Mouse (Mus musculus) heart, embryonic 11.5 days (tissue): Measurements from ENCODE around the gene Fabp7. TPM values are rescaled to one million over a fixed set of nuclear protein-coding genes. Genes with fewer than 3 reads are reported as not detected.

ENCODE experiments used
- ATAC-seq: fragments of 200-750 bp; cut with Nextera tagmentation; replicated peaks from 2 replicates; pipeline ENCODE4 v1.8.0; 2017; ENCODE audit warnings: moderate library complexity; ENCODE audit not compliant: insufficient number of reproducible peaks, low FRiP score, low TSS enrichment
- H3K27ac ChIP-seq: fragments of 300-500 bp; sonication (generic); 2 replicates; pipeline ENCODE4 v1.5.1; 2014; ENCODE audit warnings: mild to moderate bottlenecking, low read depth, low read length
- H3K27me3 ChIP-seq: fragments of 300-500 bp; sonication (generic); 2 replicates; pipeline ENCODE4 v1.6.1; 2014; ENCODE audit warnings: mild to moderate bottlenecking, low read length, mixed read lengths; ENCODE audit not compliant: control insufficient read depth, insufficient read depth
- H3K36me3 ChIP-seq: fragments of 300-500 bp; sonication (generic); 2 replicates; pipeline ENCODE4 v1.6.1; 2014; ENCODE audit warnings: mild to moderate bottlenecking, low read length, moderate library complexity, mixed read lengths; ENCODE audit not compliant: control insufficient read depth, insufficient read depth
- H3K4me1 ChIP-seq: fragments of 300-500 bp; sonication (generic); 2 replicates; pipeline ENCODE4 v1.6.1; 2014; ENCODE audit warnings: low read length; ENCODE audit not compliant: control insufficient read depth, insufficient read depth
- H3K4me2 ChIP-seq: fragments of 300-500 bp; sonication (generic); 2 replicates; pipeline ENCODE4 v1.6.1; 2014; ENCODE audit warnings: mild to moderate bottlenecking, moderate library complexity
- H3K4me3 ChIP-seq: fragments of 300-500 bp; sonication (generic); 2 replicates; pipeline ENCODE4 v1.5.1; 2014; ENCODE audit warnings: low read depth, low read length
- H3K9ac ChIP-seq: fragments of 300-500 bp; sonication (generic); 2 replicates; pipeline ENCODE4 v1.6.1; 2014; ENCODE audit warnings: mild to moderate bottlenecking, low read depth, low read length, moderate library complexity
- H3K9me3 ChIP-seq: fragments of 300-500 bp; sonication (generic); replicated peaks from 2 replicates; pipeline ENCODE4 v1.6.1; 2016; ENCODE audit warnings: low read length; ENCODE audit not compliant: control insufficient read depth
- WGBS: fragments of 180-500 bp; shearing (Covaris S2); extraction: QIAGEN DNeasy Blood & Tissue Kit; methylation state at CpG from one replicate; pipeline ENCODE4 v1.1.7; 2014; ENCODE audit not compliant: insufficient replicate concordance; 5-methylcytosine and 5-hydroxymethylcytosine counted together
- polyA plus RNA-seq: library from polyadenylated mRNA; unstranded; fragments of >200 nt; fragmentation: Nextera tagmentation; extraction: Ambion mirVana; gene quantifications from 2 replicates; pipeline ENCODE4 v1.2.1, GENCODE M21; 2014

The Fabp7 gene
- 2.4 and 3.9 TPM in 2 replicates for polyA plus RNA-seq

DNA sequence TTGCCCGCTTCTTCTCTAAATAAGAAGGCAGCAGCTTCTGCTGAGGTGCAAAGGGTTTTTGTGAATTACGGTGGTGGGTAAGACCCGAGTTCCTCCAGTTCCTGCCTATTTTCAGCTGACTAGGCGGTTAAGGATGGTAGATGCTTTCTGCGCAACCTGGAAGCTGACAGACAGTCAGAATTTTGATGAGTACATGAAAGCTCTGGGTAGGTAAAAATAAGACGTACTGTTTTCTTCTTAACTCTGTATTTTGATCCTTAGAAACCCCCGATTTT lies at the start of gene Fabp7:
Fabp7 (plus strand) TSS at position 6 of the 275 bp plus-strand sequence.
- H3K27ac ChIP-seq: no peak within 1 kb of the TSS
- ATAC-seq: no peak
- H3K4me1 ChIP-seq: peaks cover 3% of the 10 kb centered on the region; the same call in 1 of the 2 replicates
- H3K4me2 ChIP-seq: peak within 1 kb of the TSS; percentile 35
- 28% methylated on average over 7 of the region's 7 CpGs for WGBS
- no peaks in the 10 kb centered on the region for H3K27me3 ChIP-seq
- no peaks in the 10 kb centered on the region for H3K9me3 ChIP-seq
- no peak within 1 kb of the TSS for H3K4me3 ChIP-seq
- no peaks in the 10 kb centered on the region for H3K36me3 ChIP-seq
- no peak within 1 kb of the TSS for H3K9ac ChIP-seq

DNA sequence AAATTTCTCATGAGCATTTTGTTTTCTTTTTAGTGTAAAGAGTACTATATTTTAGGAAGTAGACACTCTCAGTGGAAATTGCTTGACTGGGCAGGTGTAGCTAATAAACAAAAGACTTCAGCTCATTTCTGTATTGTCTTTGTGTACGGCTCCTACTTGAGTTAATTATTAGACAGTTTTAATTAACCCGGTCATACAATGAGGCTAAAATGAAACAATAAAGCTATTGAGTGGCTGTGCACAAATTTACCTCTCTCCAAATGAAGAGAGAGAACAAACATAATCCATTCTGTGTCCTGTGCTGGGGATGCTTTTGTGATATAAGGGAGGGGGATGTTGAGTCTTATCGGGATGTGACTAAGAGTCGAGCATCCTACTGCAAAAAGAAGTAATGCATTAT lies 43.9 kb upstream of the Fabp7 start:
- no peaks in the 10 kb centered on the region for H3K9me3 ChIP-seq
- H3K9ac ChIP-seq: no peak overlapping the region
- H3K27ac ChIP-seq: no peak overlapping the region
- no peak for ATAC-seq
- H3K4me2 ChIP-seq: no peak overlapping the region
- H3K27me3 ChIP-seq: no peaks in the 10 kb centered on the region
- no peak overlapping the region for H3K4me3 ChIP-seq
- H3K36me3 ChIP-seq: no peaks in the 10 kb centered on the region
- no peaks in the 10 kb centered on the region for H3K4me1 ChIP-seq
- WGBS: 81% methylated on average over 4 of the region's 4 CpGs

GRCm38 (mm10) chr10:57741351-57741750 lies 43.3 kb upstream of the Fabp7 start:
- no peak overlapping the region for H3K4me2 ChIP-seq
- H3K9me3 ChIP-seq: no peaks in the 10 kb centered on the region
- H3K27ac ChIP-seq: no peak overlapping the region
- no peak overlapping the region for H3K9ac ChIP-seq
- H3K36me3 ChIP-seq: no peaks in the 10 kb centered on the region
- H3K4me3 ChIP-seq: no peak overlapping the region
- H3K27me3 ChIP-seq: no peaks in the 10 kb centered on the region
- no peaks in the 10 kb centered on the region for H3K4me1 ChIP-seq
- 56% methylated on average over 2 of the region's 2 CpGs for WGBS
- ATAC-seq: no peak

GRCm38 (mm10) chr10:57743045-57743444 lies 41.6 kb upstream of the Fabp7 start:
- WGBS: 63% methylated on average over 7 of the region's 7 CpGs
- H3K27me3 ChIP-seq: no peaks in the 10 kb centered on the region
- no peak overlapping the region for H3K4me3 ChIP-seq
- H3K4me1 ChIP-seq: no peaks in the 10 kb centered on the region
- H3K27ac ChIP-seq: no peak overlapping the region
- H3K36me3 ChIP-seq: no peaks in the 10 kb centered on the region
- no peak for ATAC-seq
- H3K9me3 ChIP-seq: no peaks in the 10 kb centered on the region
- no peak overlapping the region for H3K9ac ChIP-seq
- no peak overlapping the region for H3K4me2 ChIP-seq

DNA sequence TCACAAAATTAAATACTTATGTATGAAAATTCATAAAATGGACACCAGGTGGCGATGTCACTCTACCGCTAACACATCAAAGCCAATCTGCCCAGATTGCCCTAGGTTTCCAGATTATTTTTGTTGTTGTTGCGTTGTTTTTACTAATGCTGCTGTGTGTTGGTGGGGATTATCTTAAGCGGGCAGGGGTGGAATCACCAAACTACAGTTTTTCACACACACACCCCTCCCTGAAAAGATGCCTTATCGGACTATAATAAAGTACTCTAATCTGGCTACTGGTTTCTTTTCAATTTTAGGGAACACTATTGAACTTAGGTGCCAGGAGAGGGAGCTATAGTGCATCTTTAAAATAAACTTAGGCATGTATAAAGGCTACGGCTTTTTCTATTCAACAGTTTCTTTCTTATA lies 41.1 kb upstream of the Fabp7 start:
- Histone ChIP-seq H3K4me2 (peak overlapping the region; percentile 54), H3K9ac (no peak overlapping the region), H3K27ac (no peak overlapping the region), H3K4me1 (no peaks in the 10 kb centered on the region), H3K36me3 (no peaks in the 10 kb centered on the region), H3K27me3 (no peaks in the 10 kb centered on the region), H3K4me3 (peak overlapping the region; percentile 33), H3K9me3 (no peaks in the 10 kb centered on the region)
- WGBS: 6% methylated on average over 6 of the region's 6 CpGs
- ATAC-seq: 0 out of 2 replicates have a peak, but pooled peaks have one; percentile 26

GRCm38 (mm10) chr10:57744128-57744765 lies 40.4 kb upstream of the Fabp7 start:
- ATAC-seq: no peak
- no peaks in the 10 kb centered on the region for H3K4me1 ChIP-seq
- WGBS: 43% methylated on average over 2 of the region's 2 CpGs
- no peak overlapping the region for H3K4me2 ChIP-seq
- no peaks in the 10 kb centered on the region for H3K9me3 ChIP-seq
- no peaks in the 10 kb centered on the region for H3K36me3 ChIP-seq
- H3K27ac ChIP-seq: no peak overlapping the region
- no peaks in the 10 kb centered on the region for H3K27me3 ChIP-seq
- no peak overlapping the region for H3K9ac ChIP-seq
- H3K4me3 ChIP-seq: no peak overlapping the region

- H3K4me2 ChIP-seq: no peak overlapping the region
- ATAC-seq: no peak
- H3K27me3 ChIP-seq: no peaks in the 10 kb centered on the region
- H3K4me3 ChIP-seq: no peak overlapping the region
- no peak overlapping the region for H3K9ac ChIP-seq
- no peak overlapping the region for H3K27ac ChIP-seq
- H3K36me3 ChIP-seq: no peaks in the 10 kb centered on the region
- H3K4me1 ChIP-seq: no peaks in the 10 kb centered on the region
- H3K9me3 ChIP-seq: no peaks in the 10 kb centered on the region
Measured at GRCm38 (mm10) chr10:57745452-57745851, 39.2 kb upstream of the Fabp7 start.

GRCm38 (mm10) chr10:57747127-57747526 lies 37.6 kb upstream of the Fabp7 start:
- H3K4me2 ChIP-seq: no peak overlapping the region
- H3K9me3 ChIP-seq: no peaks in the 10 kb centered on the region
- no peak overlapping the region for H3K9ac ChIP-seq
- H3K27ac ChIP-seq: no peak overlapping the region
- H3K4me1 ChIP-seq: no peaks in the 10 kb centered on the region
- no peaks in the 10 kb centered on the region for H3K27me3 ChIP-seq
- H3K36me3 ChIP-seq: no peaks in the 10 kb centered on the region
- ATAC-seq: no peak
- no peak overlapping the region for H3K4me3 ChIP-seq

DNA sequence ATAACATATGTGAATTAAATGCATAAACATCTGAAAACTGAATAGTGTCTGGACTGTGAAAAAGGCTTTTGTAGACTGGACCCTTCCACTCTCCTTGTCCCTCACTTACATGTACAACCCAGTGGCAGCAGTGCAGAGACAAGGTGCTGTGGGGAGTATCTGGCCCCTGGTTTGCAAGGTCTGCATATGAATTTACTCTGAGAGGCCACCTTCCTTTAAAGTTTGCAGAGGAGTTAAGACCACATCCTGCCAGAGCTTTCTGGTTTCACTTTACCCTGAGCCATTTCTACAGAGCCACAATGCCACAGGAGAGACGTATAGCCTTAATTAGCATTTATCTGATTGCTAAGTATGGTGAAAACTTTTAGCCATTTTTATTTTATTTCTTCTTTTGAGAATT lies 31.3 kb upstream of the Fabp7 start:
- Histone ChIP-seq H3K4me1 (no peaks in the 10 kb centered on the region), H3K9ac (no peak overlapping the region), H3K27ac (no peak overlapping the region), H3K36me3 (no peaks in the 10 kb centered on the region), H3K27me3 (no peaks in the 10 kb centered on the region), H3K9me3 (no peaks in the 10 kb centered on the region), H3K4me2 (no peak overlapping the region), H3K4me3 (no peak overlapping the region)
- ATAC-seq: no peak
- 79% methylated on average over 1 of the region's 1 CpGs for WGBS
